Mouse (Mus musculus): ENCODE measurements around the gene Ptprn2. TPM values are rescaled to one million over a fixed set of nuclear protein-coding genes. Genes with fewer than 3 reads are reported as not detected.

Gene Ptprn2
- total RNA-seq, 2 experiments from 2014 or later: 296 to 297 TPM

DNA sequence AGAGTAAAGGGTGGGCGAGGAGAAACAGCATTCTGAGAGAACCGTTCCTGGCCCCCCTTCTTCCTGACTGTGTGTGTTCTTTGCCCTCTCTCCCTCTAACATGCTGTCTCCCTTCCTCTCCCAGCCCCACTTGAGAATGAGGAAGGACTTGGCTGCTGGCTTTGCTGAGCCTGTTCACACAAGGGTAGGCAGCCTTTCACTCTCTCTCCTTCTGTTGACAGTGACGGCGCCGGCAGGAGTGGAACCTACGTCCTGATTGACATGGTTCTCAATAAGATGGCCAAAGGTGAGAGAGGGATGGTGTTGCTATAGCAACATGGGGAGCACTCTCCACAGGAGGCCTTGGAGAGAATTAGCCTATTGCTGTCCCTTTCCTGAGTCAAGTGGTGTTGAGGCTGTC, 769.8 kb downstream of the Ptprn2 start:
- no peak for DNase-seq (ENCODE audit: low spot score in 2 of 2)

DNA sequence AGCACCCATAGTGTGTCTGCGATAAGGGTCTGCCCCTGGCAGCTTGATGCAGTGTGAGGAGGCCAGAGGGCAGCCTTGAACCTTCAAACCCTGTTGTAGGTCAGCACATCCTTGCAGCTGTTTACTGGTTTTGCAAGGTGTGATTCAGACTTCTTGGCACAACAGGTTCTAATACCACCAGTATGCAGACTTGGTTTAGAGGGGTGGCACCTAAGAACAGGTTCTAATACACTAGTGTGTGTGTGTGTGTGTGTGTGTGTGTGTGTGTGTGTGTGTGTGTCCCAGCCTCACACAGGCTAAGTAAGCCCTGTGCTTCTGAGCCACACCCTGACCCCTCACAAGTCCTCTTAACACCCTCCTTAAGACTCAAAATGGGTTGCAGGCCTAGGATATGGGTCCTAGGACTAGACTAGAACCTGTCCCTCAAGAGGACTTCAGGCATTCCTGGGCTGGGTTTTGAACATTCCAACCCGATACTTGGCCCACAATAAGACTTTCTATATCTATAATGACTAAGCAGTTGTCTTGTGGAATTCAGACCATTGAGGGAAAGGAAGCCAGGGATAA, 770.3 kb downstream of the Ptprn2 start:
- no peak for DNase-seq (ENCODE audit: low spot score in 2 of 2)

DNA sequence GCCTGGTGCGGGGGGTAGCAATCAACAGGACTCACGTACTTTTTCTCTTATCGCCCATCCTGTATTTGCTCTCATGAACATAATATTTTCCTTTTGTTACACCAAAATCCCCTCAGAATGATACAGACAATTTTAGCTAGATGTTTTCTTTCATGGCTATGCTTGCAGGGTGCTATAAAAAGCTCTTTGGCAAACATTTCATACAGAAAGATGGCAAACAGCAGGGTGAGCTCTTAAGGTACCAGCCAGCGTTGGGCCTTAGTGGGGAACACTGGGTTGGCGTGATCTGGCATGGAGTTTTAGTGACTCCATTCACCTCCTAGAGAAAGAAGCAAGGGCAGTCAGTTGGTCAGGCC, 771.3 kb downstream of the Ptprn2 start:
- DNase-seq (ENCODE audit: low spot score in 2 of 2): no peak

DNA sequence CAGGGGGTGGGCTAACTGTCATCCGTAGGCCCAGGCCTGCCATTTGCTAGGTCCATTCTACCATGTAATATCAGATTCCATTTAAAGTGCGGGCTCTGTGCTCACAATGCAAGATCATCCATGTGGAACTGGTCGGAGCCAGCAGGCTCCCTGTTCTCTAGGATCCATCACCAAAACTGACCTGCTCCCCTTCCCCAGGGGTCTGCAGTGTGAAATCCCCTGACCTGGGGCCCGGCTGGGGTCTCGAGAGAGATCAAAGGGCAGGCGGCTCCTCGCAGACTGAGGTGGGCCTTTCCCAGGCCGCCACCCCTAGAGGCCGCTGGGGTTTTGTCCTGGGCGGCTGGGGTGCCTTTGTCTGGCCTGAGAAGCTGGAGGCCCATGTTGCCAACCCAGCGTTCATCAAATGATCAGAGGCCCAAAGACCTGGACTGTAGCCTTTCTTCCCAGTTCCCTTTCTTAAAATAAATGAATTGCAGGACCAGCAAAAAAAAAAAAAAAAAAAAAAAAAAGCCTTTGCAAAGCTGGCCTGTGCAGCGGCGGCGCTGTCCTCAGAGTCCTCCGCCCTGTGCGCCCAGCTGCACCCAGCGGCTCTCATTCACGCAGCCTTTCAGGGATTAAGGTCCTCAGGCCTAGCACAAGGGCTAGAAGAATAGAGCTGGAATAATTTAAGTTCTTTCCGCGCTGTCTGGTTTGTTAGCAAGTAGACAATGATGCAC, 771.8 kb downstream of the Ptprn2 start:
- DNase-seq (ENCODE audit: low spot score in 2 of 2): no peak

DNA sequence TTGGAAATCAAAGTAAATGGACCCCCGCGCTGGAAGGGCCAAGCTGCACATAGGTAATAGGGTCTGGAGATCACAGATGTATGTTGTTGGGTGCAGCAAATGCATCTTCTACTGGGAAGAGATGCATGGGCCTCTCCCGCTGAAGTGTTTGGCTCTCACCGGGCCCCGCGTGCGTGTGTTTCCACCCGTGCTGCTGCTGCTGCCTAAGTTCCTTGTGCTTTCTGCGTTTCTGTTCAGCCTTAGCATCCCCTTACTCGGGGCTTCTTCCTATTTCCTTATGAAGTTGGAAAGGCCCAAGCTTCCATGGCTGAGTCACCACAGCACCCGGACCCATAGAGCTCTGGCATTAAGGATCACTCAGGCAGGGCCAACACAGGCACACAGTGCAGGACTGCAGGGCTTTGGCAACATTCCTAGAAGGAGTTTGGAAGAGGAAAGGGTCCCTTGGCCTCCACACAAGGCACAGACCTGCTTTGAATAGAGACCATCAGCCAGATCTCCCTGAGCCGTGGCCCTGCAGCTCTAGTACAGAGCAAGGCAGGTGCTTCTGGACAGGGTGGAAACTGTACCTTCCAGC, 772.5 kb downstream of the Ptprn2 start:
- DNase-seq (ENCODE audit: low spot score in 2 of 2): no peak

DNA sequence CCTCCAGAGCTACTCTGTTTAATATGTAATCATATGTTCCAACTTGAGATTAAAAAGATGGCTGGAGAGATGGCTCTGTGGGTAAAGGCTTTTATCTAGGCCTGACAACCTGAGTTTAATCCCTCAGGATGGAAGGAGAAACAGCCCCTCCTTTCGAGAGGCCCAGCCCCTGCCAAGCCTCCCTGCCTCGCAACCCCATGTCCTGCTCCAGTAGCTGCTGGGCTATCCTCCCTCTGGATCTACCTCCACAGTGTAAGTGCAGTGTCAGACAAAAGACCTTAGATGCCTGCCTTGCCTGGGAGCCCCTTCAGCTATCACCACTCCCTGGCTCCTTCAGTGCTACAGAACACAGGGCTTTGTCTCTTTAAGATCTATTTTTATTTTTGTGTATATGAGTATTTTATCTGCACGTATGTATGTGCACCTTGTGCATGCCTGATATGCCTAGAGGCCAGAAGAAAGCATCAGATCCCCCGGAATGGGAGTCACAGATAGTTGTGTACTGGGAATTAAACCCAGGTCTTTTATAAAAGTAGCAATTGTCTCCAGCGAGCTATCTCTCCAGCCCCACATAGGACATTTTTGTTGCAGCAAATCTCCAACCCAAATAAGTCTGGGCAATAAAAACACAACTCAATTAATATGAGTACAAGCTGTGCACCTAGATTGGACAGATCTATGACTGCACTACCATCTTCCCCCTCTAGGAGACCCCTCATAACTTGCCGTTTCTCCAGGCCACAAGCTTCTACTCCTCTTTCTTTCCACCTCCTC, 775.1 kb downstream of the Ptprn2 start:
- DNase-seq (ENCODE audit: low spot score in 2 of 2): no peak

DNA sequence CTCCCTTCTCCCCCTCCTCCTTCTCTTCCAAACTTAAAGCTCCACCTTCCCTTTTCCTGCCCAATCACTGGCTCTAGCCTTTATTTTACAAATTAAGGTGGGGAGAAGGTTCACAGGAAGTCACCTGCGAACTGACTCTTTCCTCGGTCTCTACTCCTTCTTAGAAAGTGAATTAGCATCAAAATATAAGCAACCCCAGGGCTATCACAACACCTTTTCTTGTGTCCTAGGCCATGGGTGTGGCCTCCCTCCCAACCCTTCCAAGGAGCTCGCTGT, 775.6 kb downstream of the Ptprn2 start:
- no peak for DNase-seq (ENCODE audit: low spot score in 2 of 2)

DNA sequence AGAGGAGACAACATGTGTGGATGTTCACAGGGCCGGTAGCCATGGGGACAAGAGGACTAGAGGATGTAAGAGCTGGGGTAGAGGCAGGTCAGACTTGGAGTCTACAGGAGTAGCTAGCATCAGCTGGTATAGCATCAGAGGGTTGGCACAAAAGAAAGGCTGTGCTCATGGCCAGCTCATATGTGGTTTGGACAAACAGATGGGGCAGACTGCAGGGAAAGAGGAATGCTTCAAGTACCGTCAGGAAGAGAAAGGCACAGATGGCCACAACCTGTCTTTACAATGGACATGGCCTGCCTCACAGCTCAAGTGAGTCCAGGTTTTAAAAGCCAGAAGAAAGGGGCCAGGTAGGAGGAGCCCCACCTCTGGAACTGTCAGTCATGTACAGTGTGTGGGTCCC, 776.5 kb downstream of the Ptprn2 start:
- no peak for DNase-seq (ENCODE audit: low spot score in 2 of 2)

DNA sequence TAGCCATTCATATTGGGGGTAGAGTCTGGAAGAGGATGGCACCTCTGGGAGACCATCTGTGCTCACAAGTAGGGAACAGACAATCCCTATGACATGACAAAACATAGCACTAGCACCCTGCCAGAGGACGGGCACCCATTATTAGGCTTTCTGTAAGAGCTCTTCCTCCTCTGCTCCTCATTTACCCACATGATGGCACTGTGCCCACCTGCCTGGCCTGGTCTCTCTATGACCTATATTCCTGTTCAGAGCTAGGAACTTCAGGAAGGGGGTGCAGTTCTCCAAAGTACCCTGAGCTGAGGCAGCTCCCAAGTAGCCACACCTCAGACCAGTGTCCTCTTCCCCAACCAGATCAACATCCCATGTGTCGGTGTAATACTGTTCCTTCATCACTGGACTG, 777.6 kb downstream of the Ptprn2 start:
- DNase-seq (ENCODE audit: low spot score in 2 of 2): no peak

DNA sequence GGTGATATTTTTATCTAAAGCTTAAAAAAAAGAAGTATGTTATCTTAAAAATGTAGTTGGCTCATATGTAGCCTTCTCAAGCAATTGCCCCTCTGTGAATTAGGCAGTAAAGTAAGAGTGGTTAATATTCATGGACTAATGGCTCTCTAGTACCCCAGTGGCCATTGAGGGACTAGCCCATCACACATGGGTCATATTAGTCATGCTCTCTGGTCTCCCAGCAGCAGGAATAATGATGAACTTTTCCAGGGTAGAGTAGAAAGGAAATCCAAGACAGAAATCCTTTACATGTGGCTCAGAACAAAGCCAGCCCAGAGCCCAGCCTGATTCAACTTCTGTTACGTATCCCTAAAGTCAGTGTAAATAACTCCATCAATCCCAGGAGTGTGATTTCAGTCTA, 779.7 kb downstream of the Ptprn2 start:
- no peak for DNase-seq (ENCODE audit: low spot score in 2 of 2)

DNA sequence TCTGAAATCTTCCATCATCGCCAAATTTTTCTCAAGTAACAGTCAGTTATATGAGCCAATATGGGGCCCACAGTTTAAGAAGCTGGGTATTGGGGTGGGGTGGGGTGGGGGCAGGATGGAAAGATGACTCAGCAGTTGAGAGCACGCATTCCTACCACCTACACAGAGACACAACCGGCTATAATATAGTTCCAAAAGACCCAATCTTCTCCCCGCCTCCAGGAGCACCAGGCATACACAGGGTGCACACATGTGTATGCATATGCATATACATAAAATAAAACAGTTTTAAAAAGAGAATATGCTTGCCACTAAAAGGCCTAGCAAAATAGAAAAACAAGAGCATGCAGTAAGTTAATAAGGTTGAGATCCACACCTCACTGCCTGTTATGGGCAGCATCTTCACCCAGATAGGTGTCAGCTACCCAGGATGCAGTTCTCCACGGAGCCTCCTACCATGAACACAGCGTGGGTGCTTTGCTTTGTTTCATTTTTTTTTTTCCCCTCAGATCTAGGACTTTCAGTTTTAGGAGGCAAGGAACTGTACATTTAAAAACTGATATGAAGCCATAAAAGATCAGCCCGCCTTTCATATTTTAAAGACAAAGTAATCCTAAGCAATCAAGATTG, 783.1 kb downstream of the Ptprn2 start:
- no peak for DNase-seq (ENCODE audit: low spot score in 2 of 2)

DNA sequence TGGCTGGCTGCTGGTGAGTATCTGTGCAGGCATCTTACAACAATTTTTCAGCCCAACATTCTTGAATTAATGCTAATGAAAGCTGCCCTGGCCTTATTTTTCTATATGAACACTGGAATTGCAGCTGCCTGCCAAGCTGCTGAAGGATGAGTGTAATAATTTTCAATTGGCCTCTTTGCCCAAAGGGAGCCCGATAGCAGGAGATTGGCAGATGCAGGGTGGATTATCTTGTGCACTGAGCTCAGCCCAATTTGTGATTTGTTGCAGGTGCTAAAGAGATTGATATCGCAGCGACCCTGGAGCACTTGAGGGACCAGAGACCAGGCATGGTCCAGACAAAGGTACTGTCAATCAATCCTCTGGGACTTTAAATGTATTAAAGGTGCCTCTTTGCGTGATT, 783.8 kb downstream of the Ptprn2 start:
- no peak for DNase-seq (ENCODE audit: low spot score in 2 of 2)

DNA sequence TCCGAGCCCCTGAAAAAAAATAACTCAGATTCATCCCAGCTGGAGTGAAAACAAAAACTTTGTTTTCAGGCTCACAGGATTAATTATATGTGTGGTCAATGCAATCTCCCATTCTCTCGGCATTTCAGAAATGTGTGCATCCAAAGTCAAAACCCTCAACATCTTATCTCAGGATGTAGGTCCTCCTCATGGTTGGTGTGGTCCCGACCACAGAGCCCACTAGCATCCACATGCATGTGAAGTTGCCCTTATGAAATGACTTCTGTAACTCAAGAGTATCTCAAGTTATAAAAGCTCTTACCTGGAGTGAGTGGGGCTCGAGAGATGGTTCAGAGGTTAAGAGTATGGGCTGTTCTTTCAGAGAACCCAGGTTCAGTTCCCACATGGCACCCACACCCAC, 784.7 kb downstream of the Ptprn2 start:
- no peak for DNase-seq (ENCODE audit: low spot score in 2 of 2)

DNA sequence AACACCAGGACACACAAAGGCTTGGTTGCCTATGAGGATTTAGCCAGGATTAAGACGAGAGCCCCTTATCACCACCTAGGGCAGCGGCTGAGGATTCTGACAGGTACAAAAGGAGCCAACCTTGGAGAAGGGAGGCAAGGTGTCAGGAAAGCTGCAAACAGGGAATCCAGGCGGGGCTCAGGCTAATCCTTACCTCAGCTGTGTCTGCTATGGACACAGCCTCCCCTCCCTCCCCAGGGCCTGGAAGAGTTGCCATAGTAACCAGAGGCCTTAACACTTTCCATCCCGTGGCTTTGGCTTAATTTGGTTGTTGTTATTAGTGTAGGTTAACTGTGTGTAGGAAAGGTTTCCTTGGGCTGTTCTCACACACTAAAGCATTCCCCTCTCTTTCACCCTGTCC, 787.6 kb downstream of the Ptprn2 start:
- no peak for DNase-seq (ENCODE audit: low spot score in 2 of 2)

DNA sequence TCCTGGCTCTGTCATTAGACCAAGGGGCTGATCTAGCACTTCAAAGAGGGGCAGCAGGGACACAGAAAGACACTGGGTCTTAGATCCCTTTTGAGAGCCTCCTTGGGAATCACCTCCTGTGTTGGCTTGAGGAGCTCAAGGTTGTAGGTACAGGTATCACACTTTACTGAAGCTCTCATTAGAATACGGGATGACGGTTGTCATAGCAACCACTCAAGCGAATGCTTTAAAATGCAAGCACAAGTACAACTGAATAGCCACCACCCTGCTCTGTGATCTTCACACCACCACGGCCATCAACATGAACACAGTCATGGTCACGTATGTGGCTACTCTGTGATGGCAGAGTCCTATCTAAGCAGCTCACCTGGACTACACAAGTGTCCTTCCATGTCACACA, 789.1 kb downstream of the Ptprn2 start:
- no peak for DNase-seq (ENCODE audit: low spot score in 2 of 2)

DNA sequence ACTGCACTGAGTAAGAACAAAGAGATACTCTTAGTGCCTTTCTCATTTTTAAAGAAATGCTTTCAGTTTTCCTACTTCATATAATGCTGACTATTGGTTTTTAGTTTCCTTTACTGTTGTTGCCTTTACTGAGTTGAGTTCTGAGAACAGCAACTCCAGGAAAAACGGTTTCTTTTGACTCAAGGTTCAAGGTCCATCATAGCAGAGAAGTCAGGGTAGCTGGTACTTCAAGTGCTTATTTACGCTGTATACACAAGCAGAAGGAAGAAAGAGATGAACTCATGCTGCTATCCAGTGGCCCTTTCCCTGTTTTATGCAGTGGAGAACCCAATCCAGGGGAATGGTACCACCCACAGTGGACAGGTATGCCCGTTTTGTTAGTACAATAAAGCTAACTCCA, 795.3 kb downstream of the Ptprn2 start:
- DNase-seq (ENCODE audit: low spot score in 2 of 2): no peak

DNA sequence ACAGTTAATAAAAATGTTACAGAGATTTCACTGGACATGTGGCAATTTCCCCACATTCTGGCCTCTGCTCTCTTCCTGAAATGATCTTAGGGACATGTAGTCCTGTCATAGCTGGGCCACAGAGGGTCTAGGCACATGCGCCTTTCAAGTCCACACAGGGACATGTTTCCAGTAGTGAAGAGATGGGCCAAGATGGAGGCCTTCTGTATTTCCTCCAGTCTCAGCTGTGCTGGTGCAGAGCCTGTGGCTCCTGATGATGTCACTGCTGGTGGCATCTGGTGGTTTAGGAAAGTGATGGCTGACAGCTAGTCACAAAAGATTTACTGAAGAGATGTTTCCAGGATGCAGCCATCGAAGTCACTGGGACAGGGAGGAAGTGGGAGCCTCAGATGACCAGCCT, 797.1 kb downstream of the Ptprn2 start:
- no peak for DNase-seq (ENCODE audit: low spot score in 2 of 2)

DNA sequence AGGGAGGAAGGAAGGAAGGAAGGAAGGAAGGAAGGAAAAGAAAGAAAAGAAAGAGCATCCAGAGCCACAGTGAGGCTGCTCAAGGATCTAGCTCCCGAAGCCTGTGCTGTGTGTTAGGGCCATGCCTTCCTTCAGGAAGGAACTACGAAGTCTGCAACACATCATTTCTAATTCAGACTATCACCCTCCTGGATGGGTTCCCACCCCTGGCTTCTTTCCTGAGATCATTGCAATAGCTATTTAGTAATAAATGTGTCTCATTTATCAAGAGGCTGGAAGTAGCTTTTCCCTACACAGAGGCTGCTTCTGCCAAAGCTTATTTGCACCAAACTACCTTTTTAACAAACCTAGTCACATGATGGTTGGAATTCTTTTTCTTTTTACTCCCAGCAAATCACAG, 801.9 kb downstream of the Ptprn2 start:
- no peak for DNase-seq (ENCODE audit: low spot score in 2 of 2)

DNA sequence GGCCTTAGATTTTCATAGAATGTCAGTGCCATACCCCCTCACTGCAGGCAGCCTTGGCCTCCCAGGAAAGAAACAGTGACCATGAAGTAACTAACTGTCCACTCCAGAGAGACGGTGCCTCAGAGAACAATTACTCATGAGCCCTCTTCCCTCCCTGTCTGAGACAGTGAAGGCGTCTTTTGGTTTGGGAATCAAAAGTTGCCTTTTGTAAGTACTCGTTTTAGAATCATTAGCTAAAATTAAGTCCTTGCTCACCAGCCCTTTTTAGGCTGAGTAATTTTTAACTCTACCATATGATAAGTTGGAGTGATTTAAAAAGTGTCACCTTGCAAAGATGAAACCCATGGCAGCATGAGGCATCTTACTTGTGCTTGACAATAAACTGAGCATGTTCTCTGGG, 806.4 kb downstream of the Ptprn2 start:
- no peak for DNase-seq (ENCODE audit: low spot score in 2 of 2)

DNA sequence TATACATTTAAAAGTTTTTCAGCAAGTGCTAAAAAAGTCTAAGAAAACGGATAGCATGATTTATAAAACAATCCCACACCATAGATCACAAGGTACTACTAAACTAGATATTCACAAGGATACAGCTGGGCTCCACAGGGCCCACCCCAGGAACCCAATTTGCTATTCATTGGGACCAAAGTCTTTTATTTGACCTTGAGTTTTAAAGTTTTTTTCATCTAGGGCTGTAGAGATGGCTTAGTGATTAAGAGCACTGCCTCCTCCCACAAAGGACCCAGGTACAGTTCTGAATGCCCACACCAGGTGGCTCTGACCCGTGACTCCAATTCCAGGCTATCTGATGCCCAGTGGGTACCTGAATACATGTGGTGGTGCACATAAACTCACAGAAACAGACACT, 811.3 kb downstream of the Ptprn2 start:
- DNase-seq (ENCODE audit: low spot score in 2 of 2): no peak

DNA sequence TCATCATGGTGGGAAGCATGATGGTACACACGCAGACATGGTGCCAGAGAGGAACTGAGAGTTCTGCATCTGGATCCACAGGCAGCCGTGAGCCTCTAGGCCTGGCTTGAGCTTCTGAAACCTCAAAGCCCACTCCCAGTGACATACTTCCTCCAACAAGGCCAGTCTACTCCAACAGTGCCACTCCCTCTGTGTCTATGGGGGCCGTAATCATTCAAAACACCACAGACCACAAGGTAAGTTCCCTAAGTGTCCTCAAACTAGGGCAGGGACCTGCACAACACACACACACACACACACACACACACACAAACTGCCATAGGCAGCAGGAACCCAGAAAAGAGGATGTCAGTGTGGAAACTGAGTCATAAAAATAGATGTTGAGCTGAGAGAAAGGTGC, 813.6 kb downstream of the Ptprn2 start:
- DNase-seq (ENCODE audit: low spot score in 2 of 2): no peak

All from layer of hippocampus, adult 18-20 months (tissue).